Mouse (Mus musculus) brain, embryonic 18.5 days (tissue): ENCODE results near the gene Corin.

Experiments
- DNase-seq: peaks from one replicate; pipeline ENCODE4 v3.0.0-alpha.2; 2012; ENCODE audit warnings: low read depth, low spot score

Gene Corin

GRCm38 (mm10) chr5:72330648-72331047 lies 173.6 kb downstream of the Corin start:
- DNase-seq, result no peak

GRCm38 (mm10) chr5:72329453-72329852 lies 174.8 kb downstream of the Corin start:
- DNase-seq, result no peak

- DNase-seq, result no peak
Observed at GRCm38 (mm10) chr5:72315282-72315681, 189.0 kb downstream of the Corin start.

DNA sequence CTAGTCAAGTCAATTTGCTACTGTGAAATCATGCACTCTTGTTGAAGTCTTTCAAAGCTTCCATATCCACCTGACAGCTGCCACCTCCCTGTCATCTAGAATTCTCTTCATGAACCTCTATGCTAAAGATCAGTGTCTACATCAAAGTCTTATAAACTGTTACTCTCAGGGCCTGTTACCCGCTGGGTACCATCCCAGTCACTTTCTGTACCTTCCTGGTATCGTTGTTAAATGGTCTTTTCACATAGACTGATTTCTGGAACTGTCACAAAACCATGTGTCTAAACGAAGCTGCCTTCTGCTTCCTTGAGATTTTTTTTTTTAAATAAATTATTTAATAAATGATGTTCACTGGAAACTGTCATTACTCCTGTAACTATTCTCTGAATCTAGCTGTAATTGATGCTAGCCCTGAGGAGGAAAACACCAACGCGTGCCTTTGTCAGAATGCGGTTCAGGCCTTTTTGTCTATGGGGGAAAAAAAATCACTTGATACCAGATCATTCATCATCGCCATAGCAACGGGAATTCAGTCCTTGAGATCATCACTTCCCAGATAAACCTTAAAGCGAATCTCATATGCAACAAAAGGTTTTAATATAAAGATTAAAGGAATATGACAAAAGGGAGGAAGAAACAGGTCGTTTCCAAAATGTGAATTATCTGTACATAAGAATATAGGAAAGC lies 205.7 kb downstream of the Corin start:
- peak; percentile 39 for DNase-seq

- DNase-seq, result no peak
Observed at GRCm38 (mm10) chr5:72285077-72285476, 219.2 kb downstream of the Corin start.

DNA sequence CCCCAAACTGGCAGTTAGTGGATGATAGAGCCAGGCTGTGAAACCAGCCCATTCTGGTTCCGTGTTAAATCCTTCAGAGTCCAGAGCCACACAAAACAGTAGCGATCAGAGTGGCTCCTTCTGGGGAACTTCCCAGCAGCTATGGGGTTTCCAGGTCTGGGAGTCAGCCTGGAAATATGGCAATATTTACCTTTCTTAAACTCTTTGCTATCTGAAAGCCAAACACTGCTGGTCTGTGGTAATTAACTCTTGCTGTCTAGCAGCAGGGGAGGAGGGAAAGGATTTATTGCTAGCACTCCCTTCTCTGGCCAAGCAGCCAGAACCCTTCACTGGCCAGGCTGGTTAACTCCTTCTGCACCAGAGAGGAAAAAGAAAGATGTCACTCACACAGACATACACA lies 221.4 kb downstream of the Corin start:
- DNase-seq, result no peak

DNA sequence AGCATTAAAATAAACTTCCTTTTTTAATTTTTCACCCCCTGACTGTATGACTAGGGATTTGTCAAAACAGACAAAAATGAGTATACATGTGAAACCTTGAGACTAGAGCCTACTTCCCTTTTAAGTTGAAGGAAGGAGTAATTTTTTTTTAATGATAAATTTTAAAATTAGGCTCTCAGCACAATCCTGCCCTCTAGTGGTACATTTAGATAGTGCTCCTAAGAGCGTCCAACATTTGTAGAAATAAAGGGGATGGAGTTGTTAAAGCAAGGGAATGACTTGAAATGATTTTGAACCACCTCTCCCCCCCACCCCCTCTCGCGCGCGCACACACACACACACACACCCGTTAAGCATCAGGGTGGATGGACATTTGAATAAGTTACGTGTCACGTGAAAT lies 234.6 kb downstream of the Corin start:
- DNase-seq, result peak; percentile 14

DNA sequence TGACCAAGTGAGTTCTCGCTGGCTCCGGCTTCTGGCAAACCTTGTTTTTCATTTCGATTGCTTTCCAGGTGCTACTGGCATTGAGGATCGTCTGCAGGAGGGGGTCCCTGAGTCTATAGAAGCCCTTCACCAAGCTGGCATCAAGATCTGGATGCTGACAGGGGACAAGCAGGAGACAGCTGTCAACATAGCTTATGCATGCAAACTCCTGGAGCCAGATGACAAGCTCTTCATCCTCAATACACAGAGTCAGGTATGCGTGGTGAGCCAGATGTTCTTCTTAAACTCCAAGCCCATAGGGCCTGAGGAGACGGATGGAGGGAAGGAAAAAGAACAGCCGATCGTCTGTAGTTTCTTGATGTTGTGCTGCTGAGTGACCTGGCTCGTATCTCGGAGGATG lies 235.1 kb downstream of the Corin start:
- no peak for DNase-seq

- no peak for DNase-seq
Observed at GRCm38 (mm10) chr5:72266955-72267535, 237.2 kb downstream of the Corin start.

DNA sequence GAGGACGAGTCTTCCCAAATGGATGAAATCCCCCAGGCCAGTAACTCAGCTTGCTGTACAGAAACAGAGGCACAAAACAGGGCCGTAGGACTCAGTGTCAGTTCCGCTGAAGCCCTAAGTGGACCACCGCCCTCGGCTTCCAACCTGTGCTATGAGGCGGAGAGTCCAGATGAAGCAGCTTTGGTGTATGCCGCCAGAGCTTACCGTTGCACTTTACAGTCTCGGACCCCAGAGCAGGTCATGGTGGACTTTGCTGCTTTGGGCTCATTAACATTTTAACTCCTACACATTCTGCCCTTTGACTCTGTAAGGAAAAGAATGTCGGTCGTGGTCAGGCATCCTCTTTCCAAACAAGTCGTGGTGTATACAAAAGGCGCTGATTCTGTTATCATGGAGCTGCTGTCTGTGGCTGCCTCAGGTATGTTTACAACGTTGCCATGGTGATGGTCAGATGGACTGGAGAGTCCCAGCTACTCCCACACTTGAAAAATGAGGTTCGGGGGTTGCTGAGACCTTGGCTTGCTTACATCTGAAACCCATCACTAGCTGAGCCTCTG lies 240.0 kb downstream of the Corin start:
- no peak for DNase-seq

DNA sequence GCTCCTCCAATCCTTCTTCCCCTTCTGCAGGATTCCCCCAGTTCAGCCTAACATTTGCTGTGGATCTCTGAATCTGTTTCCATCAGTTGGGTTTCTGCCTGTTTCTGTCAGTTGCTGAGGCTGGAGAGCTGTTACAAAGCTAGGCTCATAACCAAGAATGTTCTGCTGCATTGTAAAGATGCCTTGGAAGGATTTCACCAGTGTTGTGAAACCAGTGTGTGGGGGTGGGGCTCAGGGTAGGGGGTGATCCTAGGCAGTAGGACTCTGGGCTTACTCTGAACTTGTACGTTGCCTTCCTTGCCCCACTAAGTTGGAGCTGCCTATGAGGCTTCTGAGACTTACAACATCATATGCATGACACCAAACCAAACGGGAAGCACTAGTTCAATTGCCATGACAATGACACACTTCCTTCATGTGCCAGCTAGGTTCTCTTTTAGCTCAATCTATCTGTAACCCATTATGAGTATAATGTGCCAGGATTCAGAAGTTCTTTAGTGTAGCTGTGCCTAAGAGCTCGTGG lies 242.4 kb downstream of the Corin start:
- DNase-seq, result no peak

DNA sequence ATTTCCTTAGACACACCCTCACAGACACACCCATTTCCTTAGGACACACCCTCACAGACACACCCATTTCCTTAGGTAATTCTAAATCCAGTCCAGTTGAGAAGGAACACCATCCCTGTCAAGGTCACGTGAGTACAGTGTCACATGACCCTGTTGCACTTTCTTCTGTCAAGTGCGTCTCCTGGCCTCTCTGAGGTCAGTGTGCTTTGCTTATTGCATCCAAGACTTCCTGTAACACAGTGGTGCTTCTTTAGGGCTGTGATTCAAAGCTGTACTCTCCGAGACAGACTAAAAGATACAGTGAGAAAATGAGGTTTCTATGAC lies 245.0 kb downstream of the Corin start:
- DNase-seq, result no peak

GRCm38 (mm10) chr5:72258409-72259297 lies 245.6 kb downstream of the Corin start:
- no peak for DNase-seq

DNA sequence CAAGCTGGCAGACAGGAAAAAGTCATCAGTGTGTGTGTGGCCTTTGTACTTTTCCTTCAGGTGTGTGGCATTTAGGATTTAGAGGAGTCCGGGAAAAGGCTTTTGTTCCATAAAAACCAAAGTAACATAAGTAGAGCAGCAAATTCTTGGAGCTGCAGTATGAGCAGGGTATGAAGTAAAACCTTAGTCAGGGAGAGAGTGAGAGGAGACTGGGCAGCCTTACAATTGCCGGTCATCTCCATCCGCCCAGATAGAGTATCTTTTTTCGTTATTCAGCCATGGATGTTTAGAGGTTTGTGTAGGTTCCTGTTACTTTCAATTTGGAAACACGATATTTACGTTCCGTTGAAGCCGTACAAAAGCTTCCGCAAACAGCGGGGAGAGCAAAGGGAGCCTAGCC lies 247.2 kb downstream of the Corin start:
- DNase-seq, result no peak

- DNase-seq, result no peak
Observed at GRCm38 (mm10) chr5:72254958-72255357, 249.3 kb downstream of the Corin start.

- DNase-seq, result no peak
Observed at GRCm38 (mm10) chr5:72250180-72250579, 254.1 kb downstream of the Corin start.
